Mouse (Mus musculus) ES-Bruce4 (cell line): ENCODE data around the gene Kcnq4. TPM values are rescaled to one million over a fixed set of nuclear protein-coding genes. Genes with fewer than 3 reads are reported as not detected.

Source experiments
- H3K27ac ChIP-seq: 2 replicates; pipeline ENCODE4 v1.5.1; 2012; ENCODE audit warnings: low read length, inconsistent platforms; ENCODE audit not compliant: insufficient read depth
- H3K27me3 ChIP-seq: 2 replicates; pipeline ENCODE4 v1.6.1; 2012; ENCODE audit warnings: mild to moderate bottlenecking, low read length, inconsistent platforms; ENCODE audit not compliant: control insufficient read depth, poor library complexity, insufficient read depth, severe bottlenecking
- H3K36me3 ChIP-seq: 2 replicates; pipeline ENCODE4 v1.6.1; 2012; ENCODE audit warnings: inconsistent platforms, mild to moderate bottlenecking, low read length, moderate library complexity; ENCODE audit not compliant: control insufficient read depth, poor library complexity, insufficient read depth, severe bottlenecking
- H3K4me1 ChIP-seq: one replicate; pipeline ENCODE4 v1.8.1; 2011; ENCODE audit warnings: low read length; ENCODE audit not compliant: control insufficient read depth, insufficient read depth
- H3K4me3 ChIP-seq: 2 replicates; pipeline ENCODE4 v1.5.1; 2011; ENCODE audit warnings: low read depth, mild to moderate bottlenecking, low read length
- H3K9ac ChIP-seq: 2 replicates; pipeline ENCODE4 v1.6.1; 2012; ENCODE audit warnings: low read depth, mild to moderate bottlenecking, inconsistent platforms; ENCODE audit not compliant: poor library complexity, severe bottlenecking
- H3K9me3 ChIP-seq: replicated peaks from 2 replicates; pipeline ENCODE4 v1.6.1; 2012; ENCODE audit warnings: mild to moderate bottlenecking, low read length, inconsistent platforms; ENCODE audit not compliant: control insufficient read depth, poor library complexity, insufficient read depth, severe bottlenecking
- CTCF ChIP-seq: IDR thresholded peaks from one replicate; pipeline ENCODE4 v1.8.1; 2011; ENCODE audit warnings: low read depth, low read length
- EP300 ChIP-seq: IDR thresholded peaks from 2 replicates; pipeline ENCODE4 v1.6.1; 2011; ENCODE audit warnings: low read depth, low read length; ENCODE audit not compliant: insufficient read depth
- POLR2A ChIP-seq: IDR thresholded peaks from one replicate; pipeline ENCODE4 v1.8.1; 2011; ENCODE audit warnings: low read length; ENCODE audit not compliant: insufficient read depth
- polyA plus RNA-seq: library from polyadenylated mRNA; stranded (reverse); fragments of >200 nt; gene quantifications from 2 replicates; pipeline ENCODE4 v1.2.4, GENCODE M21; 2011; ENCODE audit warnings: low read depth; ENCODE audit not compliant: missing spikeins, insufficient read depth, insufficient read length

The Kcnq4 gene
- polyA plus RNA-seq, 1 experiment = 3.2 TPM

- H3K4me1 ChIP-seq = no peaks in the 10 kb centered on the region
- no peak overlapping the region for H3K27ac ChIP-seq
- no peak overlapping the region for H3K4me3 ChIP-seq
- no peaks in the 10 kb centered on the region for H3K36me3 ChIP-seq
- H3K27me3 ChIP-seq = no peaks in the 10 kb centered on the region
- H3K9ac ChIP-seq = no peak overlapping the region
- TF ChIP-seq CTCF = no peak
- no peak for TF ChIP-seq POLR2A
- TF ChIP-seq EP300 = no peak
- no peaks in the 10 kb centered on the region for H3K9me3 ChIP-seq
Measured at GRCm38 (mm10) chr4:120689317-120689716, 59.1 kb downstream of the Kcnq4 start.

DNA sequence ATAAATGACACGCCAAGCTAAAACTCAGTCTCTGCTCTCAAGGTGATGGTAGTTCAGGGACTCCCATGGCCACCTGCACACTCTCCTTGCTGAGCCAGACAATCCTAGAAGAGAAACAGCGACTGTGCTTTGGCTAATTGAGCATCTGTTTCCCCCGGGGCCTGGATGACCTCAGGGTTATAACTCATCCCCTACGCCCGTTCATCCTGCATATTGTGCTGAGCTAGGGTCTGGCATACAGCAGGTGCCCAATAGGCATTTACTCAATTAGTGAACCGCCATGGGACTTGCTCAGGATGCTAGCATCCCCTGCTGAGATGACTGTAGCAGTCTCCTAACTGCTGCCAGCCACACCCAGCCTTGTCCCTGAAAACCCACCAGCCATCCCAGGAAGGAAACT is 61.1 kb downstream of the Kcnq4 start:
- no peaks in the 10 kb centered on the region for H3K9me3 ChIP-seq
- H3K36me3 ChIP-seq = no peaks in the 10 kb centered on the region
- no peaks in the 10 kb centered on the region for H3K4me1 ChIP-seq
- no peak overlapping the region for H3K27ac ChIP-seq
- TF ChIP-seq POLR2A (no peak), EP300 (no peak), CTCF (no peak)
- no peak overlapping the region for H3K9ac ChIP-seq
- no peaks in the 10 kb centered on the region for H3K27me3 ChIP-seq
- H3K4me3 ChIP-seq = no peak overlapping the region

DNA sequence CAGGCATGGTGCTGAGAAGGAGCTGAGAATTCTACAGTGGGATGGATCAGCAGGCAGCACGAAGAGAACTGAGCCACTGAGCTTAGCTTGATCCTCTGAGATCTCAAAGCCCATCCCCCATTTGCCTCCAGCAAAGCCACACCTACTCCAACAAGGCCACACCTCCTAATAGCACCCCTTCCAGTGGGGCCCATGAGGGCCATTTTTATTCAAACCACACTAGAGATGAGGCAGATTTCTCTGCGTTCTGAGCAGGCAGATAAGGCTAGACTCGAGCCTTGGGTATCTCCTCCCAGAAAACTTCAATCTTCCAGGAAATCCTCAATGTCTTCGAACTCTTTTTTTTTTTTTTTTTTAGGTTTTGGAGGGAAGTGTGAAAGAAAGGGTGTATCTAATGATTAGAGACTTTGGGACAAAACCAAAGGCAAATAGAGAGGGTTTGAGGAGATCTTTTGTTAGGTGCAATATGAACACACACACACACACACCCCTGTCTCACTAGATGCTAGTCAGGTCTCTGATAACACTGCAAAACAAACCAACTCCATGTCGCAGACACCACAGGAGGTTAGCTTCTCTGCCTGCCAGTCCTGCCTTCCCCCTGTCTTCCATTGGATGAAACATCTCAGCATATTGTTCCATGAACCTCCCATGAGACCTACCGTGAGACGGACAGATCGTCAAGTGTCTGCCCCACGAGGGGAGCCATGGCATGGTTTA is 65.0 kb downstream of the Kcnq4 start:
- TF ChIP-seq CTCF (no peak), POLR2A (no peak), EP300 (no peak)
- H3K27me3 ChIP-seq = no peaks in the 10 kb centered on the region
- no peaks in the 10 kb centered on the region for H3K36me3 ChIP-seq

GRCm38 (mm10) chr4:120682168-120682567 is 66.2 kb downstream of the Kcnq4 start:
- H3K9me3 ChIP-seq = no peaks in the 10 kb centered on the region
- H3K4me1 ChIP-seq = no peaks in the 10 kb centered on the region
- no peak overlapping the region for H3K9ac ChIP-seq
- H3K4me3 ChIP-seq = peak overlapping the region; percentile 30; the same call in 1 of the 2 replicates
- TF ChIP-seq CTCF (peak; percentile 91), POLR2A (no peak)
- no peaks in the 10 kb centered on the region for H3K27me3 ChIP-seq
- no peak overlapping the region for H3K27ac ChIP-seq
- H3K36me3 ChIP-seq = no peaks in the 10 kb centered on the region

More for the DNA sequence above, 65.0 kb downstream of the Kcnq4 start:
- H3K9ac ChIP-seq = no peak overlapping the region
- H3K4me1 ChIP-seq = no peaks in the 10 kb centered on the region
- H3K4me3 ChIP-seq = no peak overlapping the region
- no peak overlapping the region for H3K27ac ChIP-seq
- no peaks in the 10 kb centered on the region for H3K9me3 ChIP-seq

DNA sequence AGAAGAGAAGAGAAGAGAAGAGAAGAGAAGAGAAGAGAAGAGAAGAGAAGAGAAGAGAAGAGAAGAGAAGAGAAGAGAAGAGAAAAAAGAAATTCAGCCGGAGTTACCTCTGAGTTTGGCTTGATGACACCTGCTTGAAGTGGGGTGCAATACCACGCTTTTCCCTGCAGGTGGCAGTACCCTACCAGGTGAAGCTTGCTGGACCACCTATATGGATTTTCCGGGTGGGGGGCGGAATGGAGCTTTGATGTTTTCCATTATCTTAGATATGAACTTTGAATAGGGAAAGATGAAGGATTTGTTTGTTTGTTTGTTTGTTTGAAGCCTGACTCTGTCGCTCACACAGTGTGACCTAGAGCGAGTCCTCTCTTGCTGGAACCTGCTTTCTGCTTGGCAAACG is 67.5 kb downstream of the Kcnq4 start:
- H3K4me3 ChIP-seq = no peak overlapping the region
- H3K27ac ChIP-seq = no peak overlapping the region
- H3K27me3 ChIP-seq = no peaks in the 10 kb centered on the region
- no peaks in the 10 kb centered on the region for H3K4me1 ChIP-seq
- no peak overlapping the region for H3K9ac ChIP-seq
- H3K9me3 ChIP-seq = no peaks in the 10 kb centered on the region
- TF ChIP-seq CTCF = peak; percentile 74
- no peak for TF ChIP-seq EP300
- H3K36me3 ChIP-seq = no peaks in the 10 kb centered on the region

DNA sequence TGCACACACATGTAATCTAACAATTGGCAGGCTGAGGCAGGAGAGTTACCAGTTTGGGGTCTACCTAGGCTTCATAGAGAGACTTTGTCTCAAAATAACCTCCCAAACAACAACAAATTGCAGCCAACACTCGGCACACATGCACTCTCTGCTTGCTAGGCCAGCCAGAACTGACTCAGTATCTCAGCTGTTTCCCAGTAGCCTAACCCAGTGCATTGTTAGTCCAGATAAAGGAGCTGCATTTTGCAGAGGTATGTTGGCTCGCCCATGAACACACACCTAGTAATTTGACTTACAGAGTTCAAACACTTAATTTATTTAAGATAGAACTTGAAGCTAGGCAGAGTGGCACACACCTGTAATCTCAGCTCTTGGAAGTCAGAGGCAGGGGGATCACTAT is 72.8 kb downstream of the Kcnq4 start:
- Histone ChIP-seq H3K27me3 (no peaks in the 10 kb centered on the region), H3K27ac (no peak overlapping the region), H3K4me1 (no peaks in the 10 kb centered on the region), H3K9ac (no peak overlapping the region), H3K9me3 (no peaks in the 10 kb centered on the region), H3K4me3 (no peak overlapping the region), H3K36me3 (no peaks in the 10 kb centered on the region)
- no peak for TF ChIP-seq POLR2A
- no peak for TF ChIP-seq CTCF
- TF ChIP-seq EP300 = no peak
